Comparison of ENCODE assay signal across 15 mouse cellular contexts in the genomic region with DNA sequence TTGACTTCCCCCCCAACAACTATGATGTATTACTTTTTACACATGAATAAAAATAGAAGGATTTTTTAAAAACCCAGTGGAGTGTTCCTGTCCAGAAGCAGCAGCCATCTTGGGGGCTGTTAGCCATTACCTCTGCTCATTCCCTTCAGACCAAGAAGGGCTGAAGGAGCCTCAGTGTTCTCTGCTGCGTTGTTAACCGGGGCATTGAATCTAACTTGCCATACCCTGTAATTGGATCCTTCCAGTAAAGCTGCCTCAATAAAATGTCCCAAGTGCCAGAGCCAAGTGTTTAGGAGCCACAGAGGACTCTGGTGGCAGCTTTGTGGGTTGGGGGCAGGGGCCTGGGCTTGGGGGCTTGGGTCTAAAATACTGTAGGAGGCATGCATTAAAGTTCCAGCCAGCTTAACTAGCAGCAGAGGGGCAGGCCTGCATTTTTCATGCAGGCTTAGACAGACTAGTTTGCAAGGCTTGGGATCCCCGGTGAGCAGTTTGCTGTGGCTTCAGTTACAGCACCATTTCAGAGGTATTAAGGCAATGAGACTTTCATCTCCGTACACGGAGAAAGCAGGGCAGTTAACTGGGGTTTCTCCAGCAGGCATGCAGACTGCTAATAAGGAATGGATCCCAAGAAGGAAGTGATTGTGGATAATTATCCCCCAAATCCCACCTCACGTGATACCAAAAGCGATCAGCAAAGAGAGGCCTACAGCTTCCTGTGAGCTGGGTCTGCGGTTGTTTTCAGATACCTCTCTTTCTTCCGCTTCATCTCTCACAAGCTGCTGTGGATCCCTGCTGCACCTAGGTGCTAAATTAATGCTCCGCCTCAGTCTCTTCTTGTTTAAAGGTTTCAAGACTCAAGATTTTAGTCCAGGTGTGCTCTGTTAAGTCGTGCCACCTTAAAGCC.
DNase-seq lines count a peak whose midpoint lies in the region; ATAC-seq and TF ChIP-seq lines count a peak whose summit lies in the region.
"Had no signal": no experiment of that assay in that cellular context is flagged by ENCODE, and none has a peak within 500 bp of the region (broad histone marks: within the 10 kb centered on the region; RNA-seq: fewer than 3 reads in every experiment).

No protein-coding gene starts in this region.

- H3K27ac ChIP-seq in heart, embryonic 11.5 days (ENCODE audit: low read depth, low read length): no peak overlapping the region
- peak overlapping the region; percentile 78 for H3K27ac ChIP-seq in embryonic facial prominence, embryonic 12.5 days
- H3K27ac ChIP-seq in limb, embryonic 11.5 days (replicated peaks; ENCODE audit: low read depth, low read length): peak overlapping the region; percentile 90
- H3K27ac ChIP-seq in midbrain, postnatal 0 days (ENCODE audit: low read depth, low read length): no peak overlapping the region
- no peak overlapping the region for H3K27ac ChIP-seq in liver, embryonic 12.5 days
- no peak overlapping the region for H3K27ac ChIP-seq in intestine, postnatal 0 days (ENCODE audit: low read depth, low read length)
- H3K27ac ChIP-seq: liver, embryonic 14.5 days had no signal

- H3K27me3 ChIP-seq in heart, embryonic 11.5 days (ENCODE audit: control insufficient read depth, insufficient read depth, low read length): no peaks in the 10 kb centered on the region
- no peaks in the 10 kb centered on the region for H3K27me3 ChIP-seq in embryonic facial prominence, embryonic 12.5 days
- H3K27me3 ChIP-seq in limb, embryonic 11.5 days (ENCODE audit: control insufficient read depth, insufficient read depth, low read length): no peaks in the 10 kb centered on the region
- H3K27me3 ChIP-seq in midbrain, postnatal 0 days (ENCODE audit: insufficient read depth, low read length): no peaks in the 10 kb centered on the region
- no peaks in the 10 kb centered on the region for H3K27me3 ChIP-seq in liver, embryonic 12.5 days (replicated peaks)
- no peaks in the 10 kb centered on the region for H3K27me3 ChIP-seq in intestine, postnatal 0 days (replicated peaks; ENCODE audit: control insufficient read depth, insufficient read depth, low read length)

- no peak overlapping the region for H3K4me2 ChIP-seq in heart, embryonic 11.5 days
- no peak overlapping the region for H3K4me2 ChIP-seq in embryonic facial prominence, embryonic 12.5 days (replicated peaks)
- H3K4me2 ChIP-seq in limb, embryonic 11.5 days (ENCODE audit: low read depth, severe bottlenecking): no peak overlapping the region
- H3K4me2 ChIP-seq in midbrain, postnatal 0 days (ENCODE audit: low read depth, low read length, poor library complexity, severe bottlenecking): no peak overlapping the region
- no peak overlapping the region for H3K4me2 ChIP-seq in liver, embryonic 12.5 days
- H3K4me2 ChIP-seq in intestine, postnatal 0 days (replicated peaks; ENCODE audit: low read depth): no peak overlapping the region

- H3K9me3 ChIP-seq in heart, embryonic 11.5 days (replicated peaks; ENCODE audit: control insufficient read depth, low read length): no peaks in the 10 kb centered on the region
- H3K9me3 ChIP-seq in embryonic facial prominence, embryonic 12.5 days: no peaks in the 10 kb centered on the region
- H3K9me3 ChIP-seq in limb, embryonic 11.5 days (ENCODE audit: control insufficient read depth, low read length): no peaks in the 10 kb centered on the region
- H3K9me3 ChIP-seq in midbrain, postnatal 0 days (ENCODE audit: low read length): no peaks in the 10 kb centered on the region
- H3K9me3 ChIP-seq in liver, embryonic 12.5 days (replicated peaks): no peaks in the 10 kb centered on the region
- H3K9me3 ChIP-seq in intestine, postnatal 0 days (ENCODE audit: control insufficient read depth): no peaks in the 10 kb centered on the region

- ATAC-seq in heart, embryonic 11.5 days (replicated peaks; ENCODE audit: insufficient number of reproducible peaks, low FRiP score, low TSS enrichment): no peak
- 0 out of 2 replicates have a peak, but pooled peaks have one; percentile 35 for ATAC-seq in embryonic facial prominence, embryonic 12.5 days (ENCODE audit: insufficient number of reproducible peaks, insufficient read depth, low FRiP score, low TSS enrichment)
- ATAC-seq in limb, embryonic 11.5 days (ENCODE audit: insufficient number of reproducible peaks, low FRiP score, low TSS enrichment, low read depth): peak; percentile 96
- no peak for ATAC-seq in midbrain, postnatal 0 days (ENCODE audit: low FRiP score)
- ATAC-seq in liver, embryonic 12.5 days: no peak
- no peak for ATAC-seq in intestine, postnatal 0 days

- no peaks in the 10 kb centered on the region for H3K4me1 ChIP-seq in heart, embryonic 11.5 days (ENCODE audit: control insufficient read depth, insufficient read depth, low read length)
- H3K4me1 ChIP-seq in embryonic facial prominence, embryonic 12.5 days: peaks cover 13% of the 10 kb centered on the region
- H3K4me1 ChIP-seq in limb, embryonic 11.5 days (ENCODE audit: control insufficient read depth, insufficient read depth, low read length): peaks cover 5% of the 10 kb centered on the region; the same call in 1 of the 2 replicates
- H3K4me1 ChIP-seq in midbrain, postnatal 0 days (ENCODE audit: insufficient read depth, low read length): no peaks in the 10 kb centered on the region
- H3K4me1 ChIP-seq in liver, embryonic 12.5 days: no peaks in the 10 kb centered on the region
- no peaks in the 10 kb centered on the region for H3K4me1 ChIP-seq in intestine, postnatal 0 days (replicated peaks; ENCODE audit: control insufficient read depth, insufficient read depth, low read length)

- H3K36me3 ChIP-seq in heart, embryonic 11.5 days (ENCODE audit: control insufficient read depth, insufficient read depth, low read length): no peaks in the 10 kb centered on the region
- H3K36me3 ChIP-seq in embryonic facial prominence, embryonic 12.5 days: no peaks in the 10 kb centered on the region
- no peaks in the 10 kb centered on the region for H3K36me3 ChIP-seq in limb, embryonic 11.5 days (ENCODE audit: control insufficient read depth, insufficient read depth, low read length)
- H3K36me3 ChIP-seq in midbrain, postnatal 0 days (ENCODE audit: insufficient read depth, low read length): no peaks in the 10 kb centered on the region
- no peaks in the 10 kb centered on the region for H3K36me3 ChIP-seq in liver, embryonic 12.5 days
- H3K36me3 ChIP-seq in intestine, postnatal 0 days (ENCODE audit: control insufficient read depth, insufficient read depth): no peaks in the 10 kb centered on the region

- no peak for TF ChIP-seq CTCF in midbrain, postnatal 0 days (IDR thresholded peaks at IDR 0.05)
- TF ChIP-seq CTCF in intestine, postnatal 0 days (IDR thresholded peaks at IDR 0.05; ENCODE audit: low read depth): no peak

- H3K4me3 ChIP-seq in heart, embryonic 11.5 days (ENCODE audit: low read depth, low read length): no peak overlapping the region
- H3K4me3 ChIP-seq in embryonic facial prominence, embryonic 12.5 days: no peak overlapping the region
- no peak overlapping the region for H3K4me3 ChIP-seq in limb, embryonic 11.5 days (ENCODE audit: low read depth, low read length)
- H3K4me3 ChIP-seq in midbrain, postnatal 0 days (ENCODE audit: low read depth, low read length): no peak overlapping the region
- no peak overlapping the region for H3K4me3 ChIP-seq in liver, embryonic 12.5 days
- no peak overlapping the region for H3K4me3 ChIP-seq in intestine, postnatal 0 days (ENCODE audit: low read depth, low read length)

- peak; percentile 59 for DNase-seq in heart, adult 11 months
- DNase-seq in limb, embryonic 11.5 days (ENCODE audit: low spot score): peak; percentile 83
- DNase-seq in midbrain, postnatal 0 days (ENCODE audit: low spot score): peak; percentile 66
- no peak for DNase-seq in kidney, adult 18-20 months
- DNase-seq: adrenal gland, postnatal 25 days; heart, postnatal 10 days; layer of hippocampus, adult 9-11 months; lung, postnatal 14 days; right cerebral cortex, postnatal 25 days; thymus, adult 2 months had no signal

- no peak overlapping the region for H3K9ac ChIP-seq in heart, embryonic 11.5 days (ENCODE audit: low read depth, low read length)
- no peak overlapping the region for H3K9ac ChIP-seq in embryonic facial prominence, embryonic 12.5 days
- no peak overlapping the region for H3K9ac ChIP-seq in limb, embryonic 11.5 days (ENCODE audit: low read length)
- no peak overlapping the region for H3K9ac ChIP-seq in midbrain, postnatal 0 days (replicated peaks; ENCODE audit: low read length, poor library complexity, severe bottlenecking)
- H3K9ac ChIP-seq in liver, embryonic 12.5 days: no peak overlapping the region
- H3K9ac ChIP-seq in intestine, postnatal 0 days (ENCODE audit: low read depth, low read length): no peak overlapping the region
- H3K9ac ChIP-seq: liver, embryonic 14.5 days had no signal

- 65% methylated on average over 11 of the region's 11 CpGs for WGBS in heart, embryonic 11.5 days (ENCODE audit: insufficient replicate concordance)
- WGBS in embryonic facial prominence, embryonic 12.5 days: 36% methylated on average over 11 of the region's 11 CpGs
- WGBS in limb, embryonic 11.5 days: 16% methylated on average over 11 of the region's 11 CpGs
- WGBS in midbrain, postnatal 0 days: 57% methylated on average over 11 of the region's 11 CpGs
- 59% methylated on average over 11 of the region's 11 CpGs for WGBS in liver, embryonic 12.5 days (ENCODE audit: insufficient replicate concordance)
- 68% methylated on average over 11 of the region's 11 CpGs for WGBS in intestine, postnatal 0 days

Comparison
In these comparisons a context has a peak if more than half of its experiments do, and no peak if none do; other contexts are left out.
1. ATAC-seq: peak in embryonic facial prominence, embryonic 12.5 days (single experiment) and limb, embryonic 11.5 days (single experiment); none in heart, embryonic 11.5 days (single experiment), midbrain, postnatal 0 days (single experiment), liver, embryonic 12.5 days (single experiment) and intestine, postnatal 0 days (single experiment).
2. H3K27ac ChIP-seq: peak in embryonic facial prominence, embryonic 12.5 days (single experiment) and limb, embryonic 11.5 days (single experiment); none in heart, embryonic 11.5 days (single experiment), midbrain, postnatal 0 days (single experiment), liver, embryonic 12.5 days (single experiment) and intestine, postnatal 0 days (single experiment).